Mouse (Mus musculus) ovary, adult 2 months (tissue): ENCODE results near the gene Megf11. TPM values are rescaled to one million over a fixed set of nuclear protein-coding genes. Genes with fewer than 3 reads are reported as not detected.

Experiments
- polyA plus RNA-seq: library from polyadenylated mRNA; depleted of rRNA; stranded (reverse); fragments of >200 nt; gene quantifications from 2 replicates; pipeline ENCODE4 v1.2.3, GENCODE M21; 2012; rRNA removed

Megf11 gene
- polyA plus RNA-seq = 0.92 and 0.94 TPM in 2 replicates

GRCm38 (mm10) chr9:64385511-64386465 lies at the start of gene Megf11:
Gene Megf11 (plus strand): TSS chr9:64385626.

GRCm38 (mm10) chr9:64341254-64341566 lies 44.2 kb upstream of the Megf11 start, which contains the start of gene Dis3l:
Gene Dis3l (minus strand): TSS chr9:64341288.

GRCm38 (mm10) chr9:64737406-64738201 lies 352.2 kb downstream of the Megf11 start, which contains the start of gene Rab11a:
Gene Rab11a (minus strand): TSS chr9:64737758.

Other genes with a start within 250 kb of the Megf11 start
- 2.4 and 2.6 TPM in 2 replicates for gene Zwilch, start 212.5 kb upstream of the Megf11 start, polyA plus RNA-seq
- 374 and 555 TPM in 2 replicates for gene Rpl4, start 212.3 kb upstream of the Megf11 start, polyA plus RNA-seq
- 5.7 and 7.2 TPM in 2 replicates for gene Snapc5, start 206.4 kb upstream of the Megf11 start, polyA plus RNA-seq
- gene Uchl4, start 150.4 kb upstream of the Megf11 start, polyA plus RNA-seq = not detected in 2 replicates
- 44.9 and 52.7 TPM in 2 replicates for gene Map2k1, start 132.0 kb upstream of the Megf11 start, polyA plus RNA-seq
- gene Tipin, start 104.0 kb upstream of the Megf11 start, polyA plus RNA-seq = 1.4 and 3.0 TPM in 2 replicates
- 19.6 and 43.0 TPM in 2 replicates for gene Dis3l, start 44.3 kb upstream of the Megf11 start, polyA plus RNA-seq